Mouse (Mus musculus): ENCODE results near the gene Ccdc130. TPM values are rescaled to one million over a fixed set of nuclear protein-coding genes. Genes with fewer than 3 reads are reported as not detected.
"Not testable (repeated sequence)": the region's sequence is repeated elsewhere in the genome, so short reads cannot be mapped to it uniquely, and the experiment has no call there.

Gene Ccdc130
- polyA plus RNA-seq (2015; fragmentation: Nextera tagmentation; extraction: Ambion mirVana) = 14.4 and 17.8 TPM in 2 replicates

GRCm38 (mm10) chr8:84269950-84270773 is at the start of gene Ccdc130:
TSS of gene Ccdc130 (minus strand) at chr8:84270380.
- Histone ChIP-seq H3K4me1 (peaks cover 3% of the 10 kb centered on the region; the same call in 1 of the 2 replicates), H3K9ac (peak within 1 kb of the TSS; percentile 62), H3K4me3 (replicated peaks) (peak within 1 kb of the TSS; percentile 74), H3K36me3 (0 out of 2 replicates have a peak, but pooled peaks cover 7% of the 10 kb centered on the region), H3K9me3 (no peaks in the 10 kb centered on the region), H3K27me3 (replicated peaks) (no peaks in the 10 kb centered on the region), H3K4me2 (peak within 1 kb of the TSS; percentile 69), H3K27ac (peak within 1 kb of the TSS; percentile 52; the same call in 1 of the 2 replicates)
- ATAC-seq (ENCODE audit: insufficient read depth, low FRiP score, low read depth) = peak; percentile 100
- WGBS = 1% methylated on average over 44 of the region's 44 CpGs

- Histone ChIP-seq H3K4me3 (replicated peaks) (no peak overlapping the region), H3K27me3 (replicated peaks) (no peaks in the 10 kb centered on the region), H3K27ac (no peak overlapping the region), H3K4me2 (no peak overlapping the region), H3K36me3 (no peaks in the 10 kb centered on the region), H3K9me3 (no peaks in the 10 kb centered on the region), H3K4me1 (no peaks in the 10 kb centered on the region), H3K9ac (no peak overlapping the region)
- ATAC-seq (ENCODE audit: insufficient read depth, low FRiP score, low read depth) = no peak
- 17% methylated on average over 3 of the region's 3 CpGs for WGBS
Measured at GRCm38 (mm10) chr8:84308376-84308775, 38.2 kb upstream of the Ccdc130 start.

GRCm38 (mm10) chr8:84303951-84304350 is 33.8 kb upstream of the Ccdc130 start:
- ATAC-seq (ENCODE audit: insufficient read depth, low FRiP score, low read depth) = no peak
- H3K4me2 ChIP-seq = no peak overlapping the region
- H3K36me3 ChIP-seq = no peaks in the 10 kb centered on the region
- no peaks in the 10 kb centered on the region for H3K4me1 ChIP-seq
- no peak overlapping the region for H3K27ac ChIP-seq
- no peak overlapping the region for H3K4me3 ChIP-seq (replicated peaks)
- H3K27me3 ChIP-seq (replicated peaks) = no peaks in the 10 kb centered on the region
- WGBS = 63% methylated on average over 2 of the region's 2 CpGs
- no peaks in the 10 kb centered on the region for H3K9me3 ChIP-seq
- no peak overlapping the region for H3K9ac ChIP-seq

- no peak overlapping the region for H3K27ac ChIP-seq
- no peaks in the 10 kb centered on the region for H3K36me3 ChIP-seq
- no peak overlapping the region for H3K4me2 ChIP-seq
- 64% methylated on average over 5 of the region's 5 CpGs for WGBS
- H3K9ac ChIP-seq = no peak overlapping the region
- H3K9me3 ChIP-seq = no peaks in the 10 kb centered on the region
- ATAC-seq (ENCODE audit: insufficient read depth, low FRiP score, low read depth) = no peak
- no peak overlapping the region for H3K4me3 ChIP-seq (replicated peaks)
- H3K4me1 ChIP-seq = no peaks in the 10 kb centered on the region
- H3K27me3 ChIP-seq (replicated peaks) = no peaks in the 10 kb centered on the region
Measured at GRCm38 (mm10) chr8:84297029-84297785, 27.0 kb upstream of the Ccdc130 start.

GRCm38 (mm10) chr8:84291688-84292087 is 21.5 kb upstream of the Ccdc130 start:
- Histone ChIP-seq H3K27ac (no peak overlapping the region), H3K4me3 (replicated peaks) (no peak overlapping the region), H3K9ac (no peak overlapping the region), H3K4me1 (no peaks in the 10 kb centered on the region), H3K27me3 (replicated peaks) (no peaks in the 10 kb centered on the region), H3K4me2 (no peak overlapping the region), H3K9me3 (no peaks in the 10 kb centered on the region), H3K36me3 (no peaks in the 10 kb centered on the region)
- ATAC-seq (ENCODE audit: insufficient read depth, low FRiP score, low read depth) = no peak
- 21% methylated on average over 8 of the region's 8 CpGs for WGBS

- Histone ChIP-seq H3K9me3 (no peaks in the 10 kb centered on the region), H3K27ac (no peak overlapping the region), H3K9ac (no peak overlapping the region), H3K4me1 (no peaks in the 10 kb centered on the region), H3K4me3 (replicated peaks) (no peak overlapping the region), H3K4me2 (no peak overlapping the region), H3K36me3 (no peaks in the 10 kb centered on the region), H3K27me3 (replicated peaks) (no peaks in the 10 kb centered on the region)
- no peak for ATAC-seq (ENCODE audit: insufficient read depth, low FRiP score, low read depth)
- WGBS = 71% methylated on average over 5 of the region's 5 CpGs
Measured at GRCm38 (mm10) chr8:84291086-84291485, 20.9 kb upstream of the Ccdc130 start.

- ATAC-seq (ENCODE audit: insufficient read depth, low FRiP score, low read depth) = no peak
- no peak overlapping the region for H3K27ac ChIP-seq
- H3K4me2 ChIP-seq = no peak overlapping the region
- H3K36me3 ChIP-seq = no peaks in the 10 kb centered on the region
- H3K9me3 ChIP-seq = no peaks in the 10 kb centered on the region
- no peaks in the 10 kb centered on the region; the same call in 1 of the 2 replicates for H3K4me1 ChIP-seq
- no peak overlapping the region for H3K9ac ChIP-seq
- H3K4me3 ChIP-seq (replicated peaks) = no peak overlapping the region
- H3K27me3 ChIP-seq (replicated peaks) = no peaks in the 10 kb centered on the region
- WGBS = 56% methylated on average over 2 of the region's 2 CpGs
Measured at GRCm38 (mm10) chr8:84288892-84289291, 18.7 kb upstream of the Ccdc130 start.

- H3K27ac ChIP-seq; H3K27me3 ChIP-seq (replicated peaks); H3K36me3 ChIP-seq; H3K4me1 ChIP-seq; H3K4me2 ChIP-seq; H3K9ac ChIP-seq; H3K9me3 ChIP-seq; ATAC-seq (ENCODE audit: insufficient read depth, low FRiP score, low read depth); H3K4me3 ChIP-seq (replicated peaks): not testable (repeated sequence)
- 52% methylated on average over 5 of the region's 5 CpGs for WGBS
Measured at GRCm38 (mm10) chr8:84285665-84286064, 15.5 kb upstream of the Ccdc130 start.

- no peak overlapping the region for H3K9ac ChIP-seq
- no peaks in the 10 kb centered on the region for H3K27me3 ChIP-seq (replicated peaks)
- WGBS = 13% methylated on average over 9 of the region's 9 CpGs
- no peaks in the 10 kb centered on the region for H3K36me3 ChIP-seq
- ATAC-seq (ENCODE audit: insufficient read depth, low FRiP score, low read depth) = no peak; the same call in 1 of the 2 replicates
- H3K4me3 ChIP-seq (replicated peaks) = peak overlapping the region; percentile 14
- no peaks in the 10 kb centered on the region for H3K9me3 ChIP-seq
- H3K4me2 ChIP-seq = peak overlapping the region; percentile 40
- H3K4me1 ChIP-seq = no peaks in the 10 kb centered on the region; the same call in 1 of the 2 replicates
- peak overlapping the region; percentile 55 for H3K27ac ChIP-seq
Measured at GRCm38 (mm10) chr8:84284608-84285063, 14.5 kb upstream of the Ccdc130 start.

GRCm38 (mm10) chr8:84280777-84281176 is 10.6 kb upstream of the Ccdc130 start:
- WGBS = 68% methylated on average over 10 of the region's 10 CpGs
- Histone ChIP-seq H3K36me3 (no peaks in the 10 kb centered on the region), H3K4me3 (replicated peaks) (no peak overlapping the region), H3K4me1 (no peaks in the 10 kb centered on the region; the same call in 1 of the 2 replicates), H3K4me2 (no peak overlapping the region), H3K9ac (no peak overlapping the region), H3K27ac (no peak overlapping the region), H3K27me3 (replicated peaks) (no peaks in the 10 kb centered on the region), H3K9me3 (no peaks in the 10 kb centered on the region)
- no peak for ATAC-seq (ENCODE audit: insufficient read depth, low FRiP score, low read depth)

- no peak for ATAC-seq (ENCODE audit: insufficient read depth, low FRiP score, low read depth)
- H3K36me3 ChIP-seq = no peaks in the 10 kb centered on the region
- no peak overlapping the region for H3K4me2 ChIP-seq
- no peak overlapping the region for H3K27ac ChIP-seq
- no peaks in the 10 kb centered on the region for H3K9me3 ChIP-seq
- WGBS = 52% methylated on average over 1 of the region's 1 CpGs
- H3K27me3 ChIP-seq (replicated peaks) = no peaks in the 10 kb centered on the region
- no peak overlapping the region for H3K4me3 ChIP-seq (replicated peaks)
- H3K4me1 ChIP-seq = no peaks in the 10 kb centered on the region
- no peak overlapping the region for H3K9ac ChIP-seq
Measured at GRCm38 (mm10) chr8:84276447-84276846, 6.3 kb upstream of the Ccdc130 start.

- Histone ChIP-seq H3K4me2 (no peak overlapping the region), H3K4me3 (replicated peaks) (no peak overlapping the region), H3K27me3 (replicated peaks) (no peaks in the 10 kb centered on the region), H3K4me1 (peaks cover 3% of the 10 kb centered on the region; the same call in 1 of the 2 replicates), H3K9me3 (no peaks in the 10 kb centered on the region), H3K36me3 (no peaks in the 10 kb centered on the region), H3K27ac (no peak overlapping the region), H3K9ac (no peak overlapping the region)
- 80% methylated on average over 3 of the region's 3 CpGs for WGBS
- ATAC-seq (ENCODE audit: insufficient read depth, low FRiP score, low read depth) = no peak
Measured at GRCm38 (mm10) chr8:84273968-84274367, 3.8 kb upstream of the Ccdc130 start.

All from stomach, embryonic 15.5 days (tissue).